Mouse (Mus musculus): ENCODE data around the gene Ttll5.

- no peak for TF ChIP-seq GATA1 (IDR thresholded peaks at IDR 0.05; ENCODE audit: borderline replicate concordance, low read length)
- TF ChIP-seq CTCF (IDR thresholded peaks at IDR 0.05; ENCODE audit: low read depth, low read length) = no peak
- TF ChIP-seq TAL1 (conservative IDR thresholded peaks at IDR 0.05; ENCODE audit: low read depth, low read length) = no peak
- no peak for TF ChIP-seq GATA2 (IDR thresholded peaks at IDR 0.05; ENCODE audit: borderline replicate concordance, low read depth, low read length)
Observed at GRCm38 (mm10) chr12:85992838-85993234, 168.4 kb downstream of the Ttll5 start.
